Mouse (Mus musculus) liver, embryonic 14.5 days (tissue): ENCODE data around the gene Rmi2. TPM values are rescaled to one million over a fixed set of nuclear protein-coding genes. Genes with fewer than 3 reads are reported as not detected.

Experiments used
- ATAC-seq: fragments of 200-750 bp; cut with Nextera tagmentation; 2 replicates; pipeline ENCODE4 v1.8.0; 2017; ENCODE audit warnings: moderate number of reproducible peaks, mild to moderate bottlenecking, moderate library complexity; ENCODE audit not compliant: insufficient read depth
- DNase-seq, 3 experiments: peaks; one replicate each; pipeline ENCODE4 v3.0.0-alpha.2; 2012 to 2013; ENCODE audit warnings: low read depth in 3 of 3, low spot score in 3 of 3
- H3K27ac ChIP-seq: fragments of 300-500 bp; sonication (generic); 2 replicates; pipeline ENCODE4 v1.5.1; 2014; ENCODE audit warnings: moderate library complexity, mild to moderate bottlenecking, control low read depth, inconsistent platforms
- H3K27me3 ChIP-seq: fragments of 300-500 bp; sonication (generic); 2 replicates; pipeline ENCODE4 v1.6.1; 2014; ENCODE audit warnings: mild to moderate bottlenecking, low read length, moderate library complexity; ENCODE audit not compliant: control insufficient read depth, insufficient read depth
- H3K36me3 ChIP-seq: fragments of 300-500 bp; sonication (generic); replicated peaks from 2 replicates; pipeline ENCODE4 v1.6.1; 2014; ENCODE audit warnings: low read depth; ENCODE audit not compliant: control insufficient read depth, insufficient read depth
- H3K4me1 ChIP-seq, 2 experiments: fragments of 200-500 bp in 1 of 2; fragments of 300-500 bp in 1 of 2; sonication (generic) in 1 of 2; replicated peaks; 2 replicates each; pipeline ENCODE4 v1.6.1; 2012 to 2014; ENCODE audit warnings: antibody characterized with exemption in 1 of 2, inconsistent platforms in 1 of 2, low read length in 1 of 2; ENCODE audit not compliant: control insufficient read depth in 2 of 2, insufficient read depth in 2 of 2
- H3K4me2 ChIP-seq: fragments of 300-500 bp; sonication (generic); 2 replicates; pipeline ENCODE4 v1.6.1; 2014; ENCODE audit warnings: low read depth, mild to moderate bottlenecking, control low read depth, moderate library complexity
- H3K4me3 ChIP-seq, 2 experiments: fragments of 200-500 bp in 1 of 2; fragments of 300-500 bp in 1 of 2; sonication (generic) in 1 of 2; 2 replicates each; pipeline ENCODE4 v1.5.1; 2012 to 2014; ENCODE audit warnings: low read depth in 2 of 2, low read length in 2 of 2, mild to moderate bottlenecking in 2 of 2, control low read depth in 1 of 2, inconsistent platforms in 1 of 2, moderate library complexity in 1 of 2; ENCODE audit not compliant: insufficient read depth in 1 of 2
- H3K9ac ChIP-seq: fragments of 300-500 bp; sonication (generic); replicated peaks from 2 replicates; pipeline ENCODE4 v1.6.1; 2014; ENCODE audit warnings: mild to moderate bottlenecking, control low read depth, moderate library complexity
- H3K9me3 ChIP-seq: fragments of 300-500 bp; sonication (generic); 2 replicates; pipeline ENCODE4 v1.6.1; 2016; ENCODE audit warnings: low read length, mixed read lengths; ENCODE audit not compliant: control insufficient read depth
- CTCF ChIP-seq: IDR thresholded peaks from 2 replicates; pipeline ENCODE4 v1.5.1; 2016; ENCODE audit warnings: antibody characterized with exemption, low read depth, control low read depth
- EP300 ChIP-seq: IDR thresholded peaks from 2 replicates; pipeline ENCODE4 v1.6.1; 2016; ENCODE audit warnings: antibody characterized with exemption, low read depth
- WGBS: fragments of 180-500 bp; shearing (Covaris S2); extraction: QIAGEN DNeasy Blood & Tissue Kit; methylation state at CpG from one replicate; pipeline ENCODE4 v1.1.7; 2014; ENCODE audit not compliant: insufficient replicate concordance; 5-methylcytosine and 5-hydroxymethylcytosine counted together
- polyA plus RNA-seq, 2 experiments: library from polyadenylated mRNA; depleted of rRNA in 1 of 2; stranded (reverse) in 1 of 2; unstranded in 1 of 2; fragments of >200 nt; fragmentation: Nextera tagmentation in 1 of 2; extraction: Ambion mirVana in 1 of 2; gene quantifications; 2 replicates each; pipeline versions ENCODE4 v1.2.1 to v1.2.3; 2012 to 2014

The Rmi2 gene
- polyA plus RNA-seq, 2 experiments, result 1.3 to 2.9 TPM

DNA sequence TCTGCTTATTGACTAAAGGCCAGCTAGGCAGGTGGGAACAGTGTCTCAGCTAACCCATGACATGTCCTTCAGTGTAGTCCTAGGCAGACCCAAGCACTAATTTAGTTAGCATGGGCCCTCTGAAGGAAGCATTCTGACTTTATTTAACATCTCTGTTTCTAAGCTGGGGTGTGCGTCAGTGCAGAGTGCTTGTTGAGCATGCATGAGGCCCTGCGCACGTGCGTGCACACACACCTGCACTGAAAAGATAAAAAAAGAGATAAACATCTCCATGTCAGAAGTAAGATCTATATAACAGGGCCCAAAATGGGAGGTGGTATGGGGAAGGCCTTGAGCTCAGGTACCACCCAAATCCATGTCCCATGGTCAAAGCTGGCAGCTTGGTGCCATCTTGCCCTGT is 80.2 kb downstream of the Rmi2 start:
- Histone ChIP-seq H3K27ac (no peak overlapping the region), H3K27me3 (no peaks in the 10 kb centered on the region), H3K9me3 (no peaks in the 10 kb centered on the region), H3K4me2 (no peak overlapping the region), H3K4me3 (no peak overlapping the region), H3K9ac (no peak overlapping the region), H3K4me1 (no peaks in the 10 kb centered on the region), H3K36me3 (no peaks in the 10 kb centered on the region)
- TF ChIP-seq CTCF (no peak), EP300 (no peak)
- no peak for DNase-seq
- WGBS, result 80% methylated on average over 4 of the region's 4 CpGs
- ATAC-seq, result no peak

- H3K27ac ChIP-seq, result no peak overlapping the region
- whole genome bisulfite sequencing, result 53% methylated on average over 3 of the region's 3 CpGs
- no peaks in the 10 kb centered on the region for H3K4me1 ChIP-seq
- no peaks in the 10 kb centered on the region for H3K27me3 ChIP-seq
- H3K9me3 ChIP-seq, result no peaks in the 10 kb centered on the region
- H3K4me3 ChIP-seq, result no peak overlapping the region
- DNase-seq (no peak), ATAC-seq (no peak)
- no peak for TF ChIP-seq CTCF
- no peak for TF ChIP-seq EP300
- H3K9ac ChIP-seq, result no peak overlapping the region
- H3K4me2 ChIP-seq, result no peak overlapping the region
- no peaks in the 10 kb centered on the region for H3K36me3 ChIP-seq
Measured at GRCm38 (mm10) chr16:10916271-10916670, 81.4 kb downstream of the Rmi2 start.

DNA sequence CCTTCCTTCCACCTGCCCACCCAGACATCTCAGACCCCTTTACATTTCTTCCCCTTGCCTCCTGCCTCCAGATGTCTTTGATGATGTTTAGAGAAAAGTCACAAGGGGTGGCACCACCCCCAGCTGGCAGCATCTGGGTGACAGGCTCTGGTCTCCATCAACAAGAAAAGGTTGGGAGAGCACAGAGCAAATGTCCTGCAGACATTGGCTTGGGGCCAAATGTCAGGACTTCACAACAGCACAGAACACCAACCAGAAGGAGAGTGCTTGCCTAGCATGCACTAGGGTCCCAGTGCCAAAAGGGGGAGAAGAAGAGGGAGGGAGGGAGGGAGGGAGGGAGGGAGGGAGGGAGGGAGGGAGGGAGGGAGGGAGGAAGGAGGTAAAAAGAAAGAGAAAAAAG is 85.0 kb downstream of the Rmi2 start:
- Histone ChIP-seq H3K36me3 (no peaks in the 10 kb centered on the region), H3K27me3 (no peaks in the 10 kb centered on the region), H3K4me1 (no peaks in the 10 kb centered on the region), H3K4me3 (no peak overlapping the region), H3K9me3 (no peaks in the 10 kb centered on the region), H3K4me2 (no peak overlapping the region), H3K9ac (no peak overlapping the region), H3K27ac (no peak overlapping the region)
- no peak for TF ChIP-seq CTCF
- no peak for TF ChIP-seq EP300
- ATAC-seq, result no peak
- DNase-seq, result no peak

DNA sequence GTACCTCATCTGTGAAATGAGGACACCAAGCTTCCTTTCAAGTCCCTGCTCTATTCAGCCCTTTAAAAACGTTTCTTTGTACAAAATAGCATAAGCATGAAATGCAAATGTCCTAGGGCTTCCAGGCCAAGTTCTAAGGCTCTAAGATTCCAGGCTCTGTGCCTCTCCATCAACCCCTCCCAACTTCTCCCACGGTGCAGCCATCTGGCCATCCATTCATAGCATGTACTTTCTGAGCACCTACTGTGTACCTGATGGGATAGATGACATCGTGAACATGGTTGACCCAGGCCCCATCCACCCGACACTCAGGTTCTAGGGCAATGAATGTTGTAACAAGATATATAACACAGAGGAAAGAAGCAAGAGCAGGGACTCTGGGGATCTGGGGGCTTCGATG is 88.7 kb downstream of the Rmi2 start:
- Histone ChIP-seq H3K4me2 (no peak overlapping the region), H3K9ac (no peak overlapping the region), H3K27me3 (no peaks in the 10 kb centered on the region), H3K4me3 (no peak overlapping the region), H3K36me3 (no peaks in the 10 kb centered on the region), H3K27ac (no peak overlapping the region), H3K9me3 (no peaks in the 10 kb centered on the region), H3K4me1 (no peaks in the 10 kb centered on the region)
- DNase-seq (no peak), ATAC-seq (no peak)
- WGBS, result 51% methylated on average over 5 of the region's 5 CpGs
- TF ChIP-seq EP300, result no peak
- no peak for TF ChIP-seq CTCF

DNA sequence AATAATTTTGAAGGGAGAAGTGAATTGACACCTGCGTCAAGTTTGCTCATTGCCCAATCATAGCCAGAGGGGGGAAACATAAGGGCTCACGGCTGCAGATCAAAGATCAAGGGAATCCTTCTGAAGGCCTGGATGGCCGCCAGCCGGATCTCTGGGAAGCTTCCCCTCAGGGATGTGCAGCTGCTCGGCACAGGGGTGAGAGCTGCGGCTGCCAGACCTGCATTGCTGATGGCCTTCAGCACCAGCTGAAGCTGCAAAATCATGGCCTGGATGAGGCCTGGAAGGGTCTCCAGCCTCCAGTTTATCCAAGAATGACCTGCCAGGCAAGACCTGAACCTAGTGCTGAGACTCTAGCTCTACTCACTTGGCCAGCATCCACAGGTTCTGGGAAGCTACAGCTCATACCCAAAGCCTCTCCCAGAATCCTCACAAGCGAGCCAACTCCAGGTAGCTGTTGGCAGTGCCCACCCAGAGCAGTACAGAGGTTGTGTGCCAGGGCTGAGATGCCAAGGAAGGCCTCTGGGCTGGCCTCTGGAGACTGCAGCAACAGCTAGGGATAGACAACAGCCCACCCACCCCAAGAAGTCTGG is 90.8 kb downstream of the Rmi2 start:
- no peak overlapping the region for H3K4me3 ChIP-seq
- no peaks in the 10 kb centered on the region for H3K4me1 ChIP-seq
- no peak for ATAC-seq
- no peak overlapping the region for H3K27ac ChIP-seq
- no peak for DNase-seq
- H3K27me3 ChIP-seq, result no peaks in the 10 kb centered on the region
- TF ChIP-seq CTCF (no peak), EP300 (no peak)
- 61% methylated on average over 7 of the region's 7 CpGs for WGBS
- no peaks in the 10 kb centered on the region for H3K36me3 ChIP-seq
- no peak overlapping the region for H3K4me2 ChIP-seq
- H3K9ac ChIP-seq, result no peak overlapping the region
- no peaks in the 10 kb centered on the region for H3K9me3 ChIP-seq
